Mouse (Mus musculus) erythroblast, embryonic 14.5 days (primary cell): ENCODE measurements around the gene Fam198b. TPM values are rescaled to one million over a fixed set of nuclear protein-coding genes. Genes with fewer than 3 reads are reported as not detected.

Experiments
- H3K27me3 ChIP-seq: 2 replicates; pipeline ENCODE4 v1.6.1; 2012; ENCODE audit warnings: inconsistent platforms; ENCODE audit not compliant: control insufficient read depth
- H3K36me3 ChIP-seq: 2 replicates; pipeline ENCODE4 v1.6.1; 2012; ENCODE audit warnings: mild to moderate bottlenecking, inconsistent platforms; ENCODE audit not compliant: control insufficient read depth
- H3K4me1 ChIP-seq: 2 replicates; pipeline ENCODE4 v1.6.1; 2012; ENCODE audit warnings: inconsistent platforms; ENCODE audit not compliant: control insufficient read depth
- H3K4me3 ChIP-seq: replicated peaks from 2 replicates; pipeline ENCODE3; 2012; ENCODE audit warnings: moderate library complexity, mild to moderate bottlenecking, inconsistent platforms
- H3K9me3 ChIP-seq: 2 replicates; pipeline ENCODE4 v1.6.1; 2012; ENCODE audit warnings: low read length, inconsistent platforms, mixed read lengths; ENCODE audit not compliant: control insufficient read depth
- GATA1 ChIP-seq: IDR thresholded peaks from 2 replicates; pipeline ENCODE4 v1.6.1; 2012; ENCODE audit warnings: low read length, inconsistent platforms, mixed read lengths
- TAL1 ChIP-seq: IDR thresholded peaks from 3 replicates; pipeline ENCODE4 v1.6.1; 2012; ENCODE audit warnings: low read length, inconsistent platforms, mixed read lengths
- polyA plus RNA-seq: library from polyadenylated mRNA; stranded (reverse); fragments of >175 nt; gene quantifications from 2 replicates; pipeline ENCODE4 v1.2.3, GENCODE M21; 2012

The Fam198b gene
- polyA plus RNA-seq, 1 experiment: 0.01 TPM

DNA sequence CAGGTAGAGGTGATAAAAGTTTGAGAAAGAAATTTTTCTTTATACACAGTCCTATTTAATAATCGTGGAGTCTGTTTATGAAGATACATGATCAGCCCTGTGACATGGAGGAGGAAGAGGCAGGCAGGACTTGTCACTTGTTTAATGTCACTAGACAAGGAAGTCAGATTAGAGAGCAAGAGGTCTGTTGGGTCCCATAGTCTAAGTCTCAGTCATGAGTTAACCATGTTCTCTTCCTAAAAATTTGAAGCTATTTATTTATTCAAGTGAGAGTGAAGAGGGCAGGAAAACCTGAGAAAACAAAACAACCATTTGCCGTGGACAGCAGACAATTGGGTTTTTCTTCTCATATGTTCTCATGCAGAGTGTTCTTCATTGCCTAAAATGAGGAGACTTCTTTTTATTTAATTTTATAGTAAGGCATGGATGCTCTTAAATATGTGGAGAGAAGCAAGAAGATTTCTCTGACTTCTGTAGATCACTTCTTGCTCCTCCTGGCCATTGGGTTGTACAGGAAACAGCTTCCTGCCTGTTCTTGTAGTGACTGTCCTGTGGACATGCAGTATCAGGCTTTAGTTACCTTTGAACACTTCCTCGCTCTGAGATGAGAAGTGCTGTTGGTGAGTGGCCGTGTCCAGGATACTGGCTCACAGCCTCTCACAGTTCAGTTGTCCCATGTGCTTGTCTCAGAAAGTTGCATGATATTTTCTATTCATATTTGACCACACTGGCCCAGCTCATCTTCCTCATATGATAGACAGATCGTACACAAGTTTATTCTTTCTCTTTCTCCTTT lies 22.1 kb downstream of the Fam198b start:
- Histone ChIP-seq H3K4me1 (peaks cover 2% of the 10 kb centered on the region), H3K27me3 (no peaks in the 10 kb centered on the region), H3K4me3 (no peak overlapping the region), H3K36me3 (no peaks in the 10 kb centered on the region), H3K9me3 (no peaks in the 10 kb centered on the region)
- TF ChIP-seq GATA1 (no peak), TAL1 (no peak)

DNA sequence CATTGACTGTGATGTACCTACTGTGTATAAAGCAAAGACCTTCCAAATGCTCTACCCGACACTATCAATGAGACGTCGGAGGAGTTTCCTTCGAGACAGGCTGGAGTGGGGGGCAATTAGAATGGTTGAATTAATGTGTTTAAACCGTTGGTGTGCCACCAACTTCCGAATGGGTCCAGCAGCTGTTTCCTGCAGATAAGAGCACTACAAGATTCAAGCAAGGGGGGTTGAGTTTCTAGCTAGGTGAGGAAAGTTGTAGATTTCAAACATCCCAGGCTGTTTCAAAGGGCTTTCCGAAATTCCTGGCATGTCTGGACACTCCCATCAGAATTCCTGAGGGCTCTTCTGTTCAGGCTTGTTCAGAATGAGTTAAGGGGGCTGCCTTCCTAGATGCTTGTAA lies 22.9 kb downstream of the Fam198b start:
- no peak overlapping the region for H3K4me3 ChIP-seq
- TF ChIP-seq TAL1: no peak
- no peak for TF ChIP-seq GATA1

DNA sequence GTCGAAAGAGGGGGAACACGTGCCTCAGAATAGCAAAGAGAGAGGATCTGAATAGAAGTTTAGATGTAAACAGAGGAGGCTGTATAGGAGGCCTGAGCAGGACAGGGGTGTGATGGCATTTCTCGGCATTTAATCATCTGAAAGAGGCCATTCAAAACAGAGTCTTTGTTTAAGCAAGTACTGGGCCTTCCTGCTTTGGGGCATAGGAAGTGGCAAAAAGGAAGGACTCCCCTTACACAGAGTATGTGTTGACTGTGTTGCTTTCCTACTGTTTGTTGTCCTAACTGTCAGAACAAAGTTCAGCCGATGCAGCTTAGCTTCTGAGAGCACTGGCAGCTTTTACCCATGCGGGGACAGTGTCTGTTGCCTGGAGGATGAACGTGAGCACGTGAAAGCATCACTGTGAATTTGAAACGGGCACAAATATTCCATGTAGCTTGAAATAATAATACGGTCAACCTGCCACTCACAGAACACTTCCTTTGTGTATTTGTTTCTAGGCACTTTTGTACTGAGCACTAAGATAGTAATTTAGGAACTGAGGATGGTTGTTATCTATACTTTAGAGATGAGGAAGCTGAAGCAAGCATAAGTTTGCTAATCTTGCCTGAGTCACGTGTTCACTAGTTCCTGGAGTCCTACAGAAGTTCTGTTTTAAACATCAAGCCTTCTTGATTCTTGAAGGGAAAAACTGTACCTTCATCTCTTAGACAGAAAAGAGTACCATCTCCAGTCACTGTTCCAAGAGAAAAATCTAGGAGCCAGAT lies 26.2 kb downstream of the Fam198b start:
- no peak overlapping the region for H3K4me3 ChIP-seq
- H3K27me3 ChIP-seq: no peaks in the 10 kb centered on the region
- TF ChIP-seq TAL1: no peak
- H3K9me3 ChIP-seq: no peaks in the 10 kb centered on the region
- no peaks in the 10 kb centered on the region for H3K36me3 ChIP-seq
- peaks cover 2% of the 10 kb centered on the region for H3K4me1 ChIP-seq

More for the DNA sequence above, 22.9 kb downstream of the Fam198b start:
- H3K4me1 ChIP-seq: peaks cover 2% of the 10 kb centered on the region
- no peaks in the 10 kb centered on the region for H3K36me3 ChIP-seq
- no peaks in the 10 kb centered on the region for H3K27me3 ChIP-seq
- H3K9me3 ChIP-seq: no peaks in the 10 kb centered on the region

DNA sequence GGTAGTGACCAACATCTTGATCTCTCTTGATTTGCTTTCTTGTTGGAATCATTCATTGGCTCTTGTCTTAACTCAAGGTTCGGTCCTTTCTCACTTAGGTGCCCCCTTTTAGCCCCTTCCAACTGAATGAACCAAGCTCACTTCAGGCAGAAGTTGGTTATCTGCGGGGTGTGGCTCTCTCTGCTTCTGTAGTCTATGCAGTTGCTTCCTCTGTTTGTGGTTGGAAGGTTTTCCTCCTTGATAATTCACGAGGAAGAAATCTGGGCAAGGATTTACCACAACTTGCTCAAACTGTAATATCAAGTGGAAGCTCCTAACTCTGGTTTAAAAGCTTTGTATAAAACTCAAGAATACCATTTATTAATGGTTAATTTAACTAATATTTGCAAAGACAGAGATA lies 26.8 kb downstream of the Fam198b start:
- Histone ChIP-seq H3K27me3 (no peaks in the 10 kb centered on the region), H3K4me3 (no peak overlapping the region), H3K36me3 (no peaks in the 10 kb centered on the region), H3K9me3 (no peaks in the 10 kb centered on the region), H3K4me1 (peaks cover 2% of the 10 kb centered on the region)
- TF ChIP-seq GATA1 (no peak), TAL1 (no peak)

DNA sequence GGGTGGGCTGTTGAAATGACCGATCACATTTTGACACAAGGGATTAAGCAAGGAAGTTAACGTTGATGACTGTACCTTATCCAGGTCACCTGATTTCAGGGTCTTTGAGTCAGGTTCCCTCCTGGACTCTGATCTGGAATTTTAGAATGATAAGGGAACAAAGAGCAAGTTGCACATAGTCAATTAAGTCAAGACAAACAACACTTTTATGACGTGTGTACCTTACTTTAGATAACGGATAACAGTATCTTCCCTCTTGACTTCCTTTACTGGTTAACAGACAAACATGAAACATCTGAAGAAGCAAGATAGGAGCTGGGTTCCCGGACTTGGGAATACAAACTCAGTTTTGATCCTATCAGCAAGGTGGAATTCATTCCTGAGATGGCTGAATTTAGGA lies 29.7 kb downstream of the Fam198b start:
- TF ChIP-seq TAL1 (no peak), GATA1 (no peak)
- H3K36me3 ChIP-seq: no peaks in the 10 kb centered on the region
- H3K9me3 ChIP-seq: no peaks in the 10 kb centered on the region
- no peaks in the 10 kb centered on the region for H3K27me3 ChIP-seq
- H3K4me3 ChIP-seq: no peak overlapping the region
- peaks cover 2% of the 10 kb centered on the region for H3K4me1 ChIP-seq

DNA sequence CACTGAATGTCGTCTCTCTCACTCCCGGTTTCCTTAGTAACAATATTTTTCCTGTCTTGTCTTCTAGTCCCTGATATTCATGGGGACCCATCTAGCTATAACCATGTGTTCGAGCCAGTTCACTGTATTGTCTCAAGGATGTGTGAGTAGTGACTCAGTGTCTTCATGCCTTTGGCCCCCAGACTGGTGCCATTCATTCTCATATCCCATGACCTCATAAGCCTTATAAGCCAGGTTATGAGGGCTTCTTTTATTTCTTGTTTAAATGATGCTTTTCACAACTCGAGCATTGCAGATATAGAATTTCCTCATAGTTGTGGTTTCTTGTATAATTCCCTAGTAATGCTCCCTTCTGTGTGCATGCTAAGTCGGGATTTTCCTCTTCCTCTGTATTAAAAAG lies 31.9 kb downstream of the Fam198b start:
- no peaks in the 10 kb centered on the region for H3K9me3 ChIP-seq
- H3K4me1 ChIP-seq: no peaks in the 10 kb centered on the region
- no peak for TF ChIP-seq TAL1
- TF ChIP-seq GATA1: no peak
- no peak overlapping the region for H3K4me3 ChIP-seq
- no peaks in the 10 kb centered on the region for H3K36me3 ChIP-seq
- H3K27me3 ChIP-seq: no peaks in the 10 kb centered on the region

DNA sequence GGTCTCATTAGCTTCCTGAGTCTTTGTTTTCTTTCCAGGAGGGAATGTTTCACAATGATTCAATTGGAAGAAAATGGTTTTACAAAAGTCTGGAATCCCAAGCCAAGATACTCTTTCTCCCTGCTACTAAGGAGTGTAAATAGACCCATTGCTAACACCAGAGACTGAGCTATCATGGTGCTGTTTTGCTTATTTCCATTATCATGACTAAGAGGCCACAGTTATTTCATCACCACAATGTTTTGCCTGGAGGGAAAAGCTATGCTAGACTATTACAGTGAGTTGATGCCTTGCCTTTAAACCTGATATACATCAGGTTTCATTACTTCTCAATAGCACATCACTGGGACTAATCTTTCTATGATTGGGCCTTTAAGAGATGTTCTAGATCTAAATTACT lies 34.4 kb downstream of the Fam198b start:
- Histone ChIP-seq H3K27me3 (no peaks in the 10 kb centered on the region), H3K4me3 (no peak overlapping the region), H3K4me1 (no peaks in the 10 kb centered on the region), H3K36me3 (no peaks in the 10 kb centered on the region), H3K9me3 (no peaks in the 10 kb centered on the region)
- TF ChIP-seq GATA1: no peak
- no peak for TF ChIP-seq TAL1

DNA sequence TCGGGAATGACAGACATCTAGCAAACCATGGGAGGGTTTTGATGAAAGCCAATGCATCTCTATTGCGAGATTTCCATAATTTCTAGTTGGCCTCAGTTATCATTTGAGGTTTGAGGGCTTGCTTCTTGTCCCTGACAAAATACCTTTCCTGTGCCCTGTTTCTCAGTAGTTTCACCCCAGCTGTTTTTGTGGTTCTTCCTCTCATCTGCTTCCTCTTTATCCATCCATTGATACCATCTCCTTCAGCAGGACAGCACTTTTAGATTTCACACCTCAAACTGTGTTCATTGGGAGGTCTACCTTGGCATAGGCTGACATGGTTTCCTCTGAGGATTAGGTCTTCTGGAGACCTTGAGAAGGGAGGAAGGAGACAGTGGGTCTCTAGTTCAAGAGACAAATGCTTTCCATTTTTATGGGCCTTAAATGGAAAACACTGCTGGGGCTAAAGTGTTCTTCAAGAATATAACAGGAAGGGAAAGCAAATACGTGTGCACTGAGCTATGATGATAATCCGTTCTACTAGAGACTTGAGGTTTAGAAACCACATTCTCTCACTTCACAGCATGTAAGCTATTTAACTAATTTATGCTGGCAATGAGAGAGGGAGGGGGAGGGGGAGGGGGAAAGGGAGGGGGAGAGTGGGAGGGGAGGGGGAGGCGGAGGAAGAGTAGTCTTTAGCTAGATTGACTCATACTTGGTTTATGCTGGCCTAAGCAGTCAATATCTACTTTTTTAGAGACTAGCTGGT lies 41.8 kb downstream of the Fam198b start:
- Histone ChIP-seq H3K9me3 (no peaks in the 10 kb centered on the region), H3K4me3 (no peak overlapping the region), H3K36me3 (no peaks in the 10 kb centered on the region), H3K4me1 (no peaks in the 10 kb centered on the region), H3K27me3 (no peaks in the 10 kb centered on the region)
- TF ChIP-seq GATA1: no peak
- no peak for TF ChIP-seq TAL1

DNA sequence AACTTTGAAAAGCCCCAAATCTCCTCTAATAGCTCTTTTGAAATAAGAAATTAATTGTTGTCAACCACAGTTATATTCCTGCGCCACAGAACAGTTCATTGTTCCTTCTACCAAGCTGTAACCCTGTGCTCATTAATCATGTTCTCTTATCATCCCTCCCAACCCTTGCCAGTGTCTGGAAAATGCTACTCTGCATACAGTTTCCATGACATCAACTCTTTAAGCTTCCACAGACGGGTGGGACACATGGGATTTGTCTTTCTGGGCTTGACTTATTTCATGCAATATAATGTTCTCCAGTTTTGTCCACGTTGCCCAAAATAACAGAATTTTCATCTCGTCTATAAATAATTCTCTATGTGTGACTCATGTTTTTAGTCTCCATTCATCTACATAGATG lies 42.7 kb downstream of the Fam198b start:
- Histone ChIP-seq H3K27me3 (no peaks in the 10 kb centered on the region), H3K4me1 (no peaks in the 10 kb centered on the region)
- no peak for TF ChIP-seq TAL1
- no peak for TF ChIP-seq GATA1

More for the DNA sequence above, 42.7 kb downstream of the Fam198b start:
- Histone ChIP-seq H3K9me3 (no peaks in the 10 kb centered on the region), H3K36me3 (no peaks in the 10 kb centered on the region), H3K4me3 (no peak overlapping the region)
